Mouse (Mus musculus): Measurements from ENCODE around the gene Tldc2. TPM values are rescaled to one million over a fixed set of nuclear protein-coding genes. Genes with fewer than 3 reads are reported as not detected.

Tldc2 gene
- not detected in 2 replicates for polyA plus RNA-seq (2014; fragmentation: Nextera tagmentation; extraction: Ambion mirVana)

DNA sequence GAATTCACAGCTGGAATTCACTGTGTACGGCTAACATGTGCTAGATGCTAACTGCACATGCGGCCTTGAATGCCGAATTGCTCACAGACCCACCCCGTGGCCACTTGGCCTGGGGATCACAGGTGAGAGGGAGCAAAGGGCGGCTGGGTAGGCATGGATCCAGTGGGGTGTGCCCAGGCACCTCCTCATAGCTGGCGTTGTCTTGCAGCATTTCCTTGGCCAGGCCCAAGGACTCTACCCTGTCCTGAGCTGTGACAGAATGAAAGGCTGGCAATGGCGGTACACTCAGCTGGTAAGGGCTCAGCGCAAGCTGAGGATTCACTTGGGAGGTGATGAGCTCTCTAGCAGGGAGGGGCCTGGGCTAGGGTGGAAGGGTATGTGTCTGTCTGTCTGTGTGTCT is at the start of gene Tldc2:
Gene Tldc2 (plus strand): TSS at position 260 of the 400 bp plus-strand sequence.
- DNase-seq (ENCODE audit: low spot score), result no peak

GRCm38 (mm10) chr2:157037303-157037702 is 49.6 kb upstream of the Tldc2 start:
- Histone ChIP-seq H3K9me3 (replicated peaks; ENCODE audit: control insufficient read depth, low read length) (no peaks in the 10 kb centered on the region), H3K27me3 (ENCODE audit: control insufficient read depth, insufficient read depth, low read length) (no peaks in the 10 kb centered on the region), H3K27ac (replicated peaks; ENCODE audit: low read depth, low read length) (no peak overlapping the region), H3K4me3 (ENCODE audit: low read depth, low read length) (no peak overlapping the region), H3K36me3 (replicated peaks; ENCODE audit: control insufficient read depth, insufficient read depth, low read depth, low read length) (peaks cover 29% of the 10 kb centered on the region), H3K9ac (replicated peaks; ENCODE audit: low read length) (no peak overlapping the region), H3K4me2 (ENCODE audit: low read depth, low read length) (no peak overlapping the region), H3K4me1 (ENCODE audit: control insufficient read depth, insufficient read depth, low read length) (no peaks in the 10 kb centered on the region)
- ATAC-seq (replicated peaks; ENCODE audit: insufficient number of reproducible peaks, low FRiP score, low TSS enrichment, low read depth) (no peak), DNase-seq (ENCODE audit: low spot score) (no peak)
- 85% methylated on average over 9 of the region's 9 CpGs for WGBS

More for the DNA sequence above, at the start of gene Tldc2:
- H3K4me1 ChIP-seq (ENCODE audit: control insufficient read depth, insufficient read depth, low read length), result no peaks in the 10 kb centered on the region
- H3K9ac ChIP-seq (replicated peaks; ENCODE audit: low read length), result no peak within 1 kb of the TSS
- no peaks in the 10 kb centered on the region for H3K36me3 ChIP-seq (replicated peaks; ENCODE audit: control insufficient read depth, insufficient read depth, low read depth, low read length)
- H3K9me3 ChIP-seq (replicated peaks; ENCODE audit: control insufficient read depth, low read length), result no peaks in the 10 kb centered on the region
- no peak within 1 kb of the TSS for H3K4me3 ChIP-seq (ENCODE audit: low read depth, low read length)
- no peak within 1 kb of the TSS for H3K27ac ChIP-seq (replicated peaks; ENCODE audit: low read depth, low read length)
- H3K4me2 ChIP-seq (ENCODE audit: low read depth, low read length), result no peak within 1 kb of the TSS
- no peak for ATAC-seq (replicated peaks; ENCODE audit: insufficient number of reproducible peaks, low FRiP score, low TSS enrichment, low read depth)
- WGBS, result 86% methylated on average over 8 of the region's 8 CpGs
- H3K27me3 ChIP-seq (ENCODE audit: control insufficient read depth, insufficient read depth, low read length), result no peaks in the 10 kb centered on the region

- no peak overlapping the region for H3K9ac ChIP-seq (replicated peaks; ENCODE audit: low read length)
- no peak overlapping the region for H3K4me3 ChIP-seq (ENCODE audit: low read depth, low read length)
- no peaks in the 10 kb centered on the region for H3K9me3 ChIP-seq (replicated peaks; ENCODE audit: control insufficient read depth, low read length)
- ATAC-seq (replicated peaks; ENCODE audit: insufficient number of reproducible peaks, low FRiP score, low TSS enrichment, low read depth) (no peak), DNase-seq (ENCODE audit: low spot score) (no peak)
- no peak overlapping the region for H3K27ac ChIP-seq (replicated peaks; ENCODE audit: low read depth, low read length)
- 90% methylated on average over 50 of the region's 50 CpGs for whole genome bisulfite sequencing
- H3K4me2 ChIP-seq (ENCODE audit: low read depth, low read length), result no peak overlapping the region
- peaks cover 32% of the 10 kb centered on the region for H3K36me3 ChIP-seq (replicated peaks; ENCODE audit: control insufficient read depth, insufficient read depth, low read depth, low read length)
- no peaks in the 10 kb centered on the region for H3K4me1 ChIP-seq (ENCODE audit: control insufficient read depth, insufficient read depth, low read length)
- no peaks in the 10 kb centered on the region for H3K27me3 ChIP-seq (ENCODE audit: control insufficient read depth, insufficient read depth, low read length)
Measured at GRCm38 (mm10) chr2:157039900-157040648, 46.8 kb upstream of the Tldc2 start.

DNA sequence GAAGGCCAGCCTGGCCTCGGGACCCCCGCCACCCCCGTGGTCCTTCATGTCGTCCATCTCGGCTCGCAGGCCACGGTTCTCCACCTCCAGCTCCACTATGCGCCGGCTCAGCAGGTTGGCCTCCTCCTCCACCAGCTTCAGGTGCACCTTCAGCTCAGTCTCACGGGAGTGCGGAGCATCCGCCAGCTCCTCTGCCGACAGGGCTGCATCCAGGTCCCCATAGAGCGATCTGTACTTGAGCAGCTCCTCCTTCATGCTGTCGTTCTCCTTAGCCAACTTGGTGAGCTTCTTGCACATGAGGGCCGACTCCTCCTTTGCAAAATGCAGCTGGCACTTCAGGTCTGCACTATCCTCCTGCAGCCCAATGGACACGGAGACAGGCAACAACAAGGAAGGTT is 46.2 kb upstream of the Tldc2 start:
- DNase-seq (ENCODE audit: low spot score) (no peak), ATAC-seq (replicated peaks; ENCODE audit: insufficient number of reproducible peaks, low FRiP score, low TSS enrichment, low read depth) (no peak)
- Histone ChIP-seq H3K9me3 (replicated peaks; ENCODE audit: control insufficient read depth, low read length) (no peaks in the 10 kb centered on the region), H3K27me3 (ENCODE audit: control insufficient read depth, insufficient read depth, low read length) (no peaks in the 10 kb centered on the region), H3K4me2 (ENCODE audit: low read depth, low read length) (no peak overlapping the region), H3K9ac (replicated peaks; ENCODE audit: low read length) (no peak overlapping the region), H3K27ac (replicated peaks; ENCODE audit: low read depth, low read length) (no peak overlapping the region), H3K4me3 (ENCODE audit: low read depth, low read length) (no peak overlapping the region), H3K4me1 (ENCODE audit: control insufficient read depth, insufficient read depth, low read length) (no peaks in the 10 kb centered on the region), H3K36me3 (replicated peaks; ENCODE audit: control insufficient read depth, insufficient read depth, low read depth, low read length) (peaks cover 31% of the 10 kb centered on the region)
- WGBS, result 80% methylated on average over 16 of the region's 17 CpGs

GRCm38 (mm10) chr2:157041421-157041820 is 45.4 kb upstream of the Tldc2 start:
- Histone ChIP-seq H3K27me3 (ENCODE audit: control insufficient read depth, insufficient read depth, low read length) (no peaks in the 10 kb centered on the region), H3K4me1 (ENCODE audit: control insufficient read depth, insufficient read depth, low read length) (no peaks in the 10 kb centered on the region), H3K4me3 (ENCODE audit: low read depth, low read length) (no peak overlapping the region), H3K4me2 (ENCODE audit: low read depth, low read length) (no peak overlapping the region), H3K36me3 (replicated peaks; ENCODE audit: control insufficient read depth, insufficient read depth, low read depth, low read length) (peaks cover 31% of the 10 kb centered on the region), H3K9me3 (replicated peaks; ENCODE audit: control insufficient read depth, low read length) (no peaks in the 10 kb centered on the region), H3K27ac (replicated peaks; ENCODE audit: low read depth, low read length) (no peak overlapping the region), H3K9ac (replicated peaks; ENCODE audit: low read length) (no peak overlapping the region)
- no peak for ATAC-seq (replicated peaks; ENCODE audit: insufficient number of reproducible peaks, low FRiP score, low TSS enrichment, low read depth)
- no peak for DNase-seq (ENCODE audit: low spot score)
- WGBS, result 95% methylated on average over 7 of the region's 7 CpGs

DNA sequence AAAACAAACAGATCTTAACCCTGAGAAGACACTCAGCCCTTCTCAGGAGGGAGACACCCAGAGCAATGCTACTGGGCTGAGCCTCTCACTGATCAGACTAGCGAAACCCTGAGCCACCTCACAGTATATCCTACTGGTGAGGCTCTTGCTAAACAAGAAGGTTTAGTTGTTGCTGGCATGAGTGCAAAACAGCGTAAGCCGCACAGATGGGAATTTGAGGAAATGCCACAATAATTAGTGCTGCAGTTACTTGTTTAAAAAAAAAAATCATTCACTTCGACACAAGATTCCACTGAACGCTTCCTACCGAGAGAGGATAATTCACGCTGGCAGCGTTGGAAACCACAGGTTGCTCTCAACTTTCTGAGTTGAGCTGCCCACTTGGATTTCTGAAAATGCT is 43.3 kb upstream of the Tldc2 start:
- no peak for ATAC-seq (replicated peaks; ENCODE audit: insufficient number of reproducible peaks, low FRiP score, low TSS enrichment, low read depth)
- H3K36me3 ChIP-seq (replicated peaks; ENCODE audit: control insufficient read depth, insufficient read depth, low read depth, low read length), result peaks cover 32% of the 10 kb centered on the region

GRCm38 (mm10) chr2:157043987-157044386 is 42.9 kb upstream of the Tldc2 start:
- Histone ChIP-seq H3K4me1 (ENCODE audit: control insufficient read depth, insufficient read depth, low read length) (no peaks in the 10 kb centered on the region), H3K36me3 (replicated peaks; ENCODE audit: control insufficient read depth, insufficient read depth, low read depth, low read length) (peaks cover 33% of the 10 kb centered on the region), H3K9me3 (replicated peaks; ENCODE audit: control insufficient read depth, low read length) (no peaks in the 10 kb centered on the region), H3K27ac (replicated peaks; ENCODE audit: low read depth, low read length) (no peak overlapping the region), H3K27me3 (ENCODE audit: control insufficient read depth, insufficient read depth, low read length) (no peaks in the 10 kb centered on the region), H3K4me3 (ENCODE audit: low read depth, low read length) (no peak overlapping the region), H3K4me2 (ENCODE audit: low read depth, low read length) (no peak overlapping the region), H3K9ac (replicated peaks; ENCODE audit: low read length) (no peak overlapping the region)
- DNase-seq (ENCODE audit: low spot score) (peak; percentile 30), ATAC-seq (replicated peaks; ENCODE audit: insufficient number of reproducible peaks, low FRiP score, low TSS enrichment, low read depth) (no peak)

More for the DNA sequence above, 43.3 kb upstream of the Tldc2 start:
- H3K9ac ChIP-seq (replicated peaks; ENCODE audit: low read length), result no peak overlapping the region
- H3K27me3 ChIP-seq (ENCODE audit: control insufficient read depth, insufficient read depth, low read length), result no peaks in the 10 kb centered on the region
- H3K27ac ChIP-seq (replicated peaks; ENCODE audit: low read depth, low read length), result no peak overlapping the region
- DNase-seq (ENCODE audit: low spot score), result no peak
- H3K9me3 ChIP-seq (replicated peaks; ENCODE audit: control insufficient read depth, low read length), result no peaks in the 10 kb centered on the region
- H3K4me1 ChIP-seq (ENCODE audit: control insufficient read depth, insufficient read depth, low read length), result no peaks in the 10 kb centered on the region
- no peak overlapping the region for H3K4me2 ChIP-seq (ENCODE audit: low read depth, low read length)
- H3K4me3 ChIP-seq (ENCODE audit: low read depth, low read length), result no peak overlapping the region
- 87% methylated on average over 8 of the region's 8 CpGs for WGBS

DNA sequence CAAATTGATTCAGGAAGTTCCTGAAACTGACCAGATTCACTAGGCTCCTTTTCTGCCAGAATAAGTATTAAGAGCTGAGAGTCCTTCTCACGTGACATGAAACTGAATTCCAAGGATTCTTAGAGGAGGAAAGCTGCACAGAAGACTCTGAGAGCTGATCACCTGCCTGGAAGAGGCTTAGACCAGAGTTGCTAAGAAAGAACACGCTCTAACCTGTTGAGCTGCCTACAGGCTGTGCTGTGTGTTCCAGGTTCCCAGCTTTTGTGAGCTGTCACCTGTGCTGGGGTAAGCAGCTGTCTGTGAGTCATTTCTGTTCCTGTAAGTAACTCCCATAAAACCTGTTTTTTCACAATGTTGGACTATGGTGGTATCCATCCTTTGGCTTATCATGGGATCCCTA is 40.9 kb upstream of the Tldc2 start:
- 92% methylated on average over 2 of the region's 2 CpGs for WGBS
- Histone ChIP-seq H3K27me3 (ENCODE audit: control insufficient read depth, insufficient read depth, low read length) (no peaks in the 10 kb centered on the region), H3K4me2 (ENCODE audit: low read depth, low read length) (no peak overlapping the region), H3K9me3 (replicated peaks; ENCODE audit: control insufficient read depth, low read length) (no peaks in the 10 kb centered on the region), H3K9ac (replicated peaks; ENCODE audit: low read length) (no peak overlapping the region), H3K4me1 (ENCODE audit: control insufficient read depth, insufficient read depth, low read length) (no peaks in the 10 kb centered on the region), H3K4me3 (ENCODE audit: low read depth, low read length) (no peak overlapping the region), H3K27ac (replicated peaks; ENCODE audit: low read depth, low read length) (no peak overlapping the region), H3K36me3 (replicated peaks; ENCODE audit: control insufficient read depth, insufficient read depth, low read depth, low read length) (peaks cover 23% of the 10 kb centered on the region)
- DNase-seq (ENCODE audit: low spot score) (no peak), ATAC-seq (replicated peaks; ENCODE audit: insufficient number of reproducible peaks, low FRiP score, low TSS enrichment, low read depth) (no peak)

Data from embryonic facial prominence, embryonic 11.5 days (tissue).